Mouse (Mus musculus) hematopoietic stem cell, adult 5-6 weeks (primary cell): ENCODE results near the gene Fggy. TPM values are rescaled to one million over a fixed set of nuclear protein-coding genes. Genes with fewer than 3 reads are reported as not detected.

Experiments
- ATAC-seq, 2 experiments: fragments of 125-278 bp in 1 of 2; replicated peaks in 1 of 2; 2 replicates each; pipeline ENCODE4 v1.8.0; 2016 to 2017; ENCODE audit warnings: inconsistent platforms in 2 of 2, mild to moderate bottlenecking in 2 of 2, moderate number of reproducible peaks in 2 of 2, low read depth in 1 of 2, moderate TSS enrichment in 1 of 2; ENCODE audit not compliant: low FRiP score in 2 of 2, poor library complexity in 2 of 2, severe bottlenecking in 2 of 2, insufficient read depth in 1 of 2, low TSS enrichment in 1 of 2
- total RNA-seq: library from RNA; stranded (forward); fragments of 172-1452, 232-1000 nt; gene quantifications from 2 replicates; pipeline ENCODE4 v1.2.3, GENCODE M21; 2017

Gene Fggy
- total RNA-seq, 1 experiment from 2014 or later, result 21.1 TPM

DNA sequence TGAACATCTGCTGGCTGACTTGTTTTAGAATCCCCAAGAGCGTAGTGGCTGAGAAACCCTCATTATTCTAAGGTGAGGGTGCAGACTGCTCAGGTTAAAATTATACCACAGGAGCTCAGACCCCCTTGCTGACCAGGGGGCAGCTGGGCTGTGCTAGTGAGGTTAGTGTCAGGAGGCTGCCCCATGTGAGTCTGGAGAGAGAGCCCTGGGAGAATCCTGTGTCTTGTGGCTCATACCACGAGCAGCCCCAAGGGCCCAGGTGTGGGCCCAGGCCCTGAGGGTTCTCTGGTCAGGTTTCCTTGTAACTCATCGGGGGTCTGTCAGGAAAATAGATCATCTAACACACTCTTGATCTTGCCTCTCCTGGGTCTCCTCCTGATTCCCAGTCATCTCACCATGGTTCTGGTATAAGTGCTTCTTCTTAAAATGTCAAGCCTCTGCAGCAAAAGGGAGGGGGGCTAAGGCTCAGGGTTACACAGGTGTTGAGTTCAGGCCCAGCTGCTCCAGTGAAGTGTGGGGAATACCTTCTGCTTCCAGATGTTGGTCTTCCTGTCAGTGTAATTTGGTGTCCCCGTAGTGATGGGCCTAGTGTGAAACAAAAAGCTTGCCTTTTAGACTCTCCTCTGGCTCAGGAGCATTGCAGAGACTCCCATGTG, 26.9 kb downstream of the Fggy start:
- no peak for ATAC-seq

DNA sequence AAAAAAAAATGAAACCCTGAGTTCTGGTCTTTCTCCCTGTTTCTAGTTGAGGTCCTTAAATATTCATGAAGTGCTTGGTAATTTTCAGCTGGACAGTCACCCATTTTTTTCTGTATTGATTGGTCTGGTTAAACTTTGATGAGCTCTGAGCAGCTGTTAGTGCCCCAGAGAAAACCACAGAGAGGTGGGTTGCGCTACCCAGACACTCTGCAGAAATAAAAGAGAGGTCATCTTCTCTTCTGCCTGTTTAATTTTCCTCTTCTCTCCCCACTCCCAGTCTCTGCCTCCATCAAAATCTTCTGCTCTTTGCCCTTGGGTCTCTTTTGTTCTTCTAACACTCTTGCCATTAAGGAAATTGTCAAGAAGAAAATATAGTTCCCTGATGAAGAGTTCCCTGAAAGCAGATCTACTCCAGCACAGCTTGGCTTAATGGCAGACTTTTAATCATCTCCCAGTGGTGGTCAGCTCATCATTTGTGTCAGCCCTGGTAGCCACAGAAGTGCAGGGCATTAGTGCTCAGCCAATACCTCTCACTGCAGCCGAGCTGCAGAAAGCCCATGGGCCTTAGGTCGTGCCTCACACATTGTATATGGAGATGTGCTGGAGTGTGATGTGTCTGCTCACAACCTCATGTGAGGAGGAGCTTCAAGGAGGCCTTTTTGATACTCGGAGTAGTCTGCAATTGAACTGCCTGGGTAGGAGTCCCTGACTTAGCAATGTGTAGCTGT, 29.1 kb downstream of the Fggy start:
- no peak for ATAC-seq

DNA sequence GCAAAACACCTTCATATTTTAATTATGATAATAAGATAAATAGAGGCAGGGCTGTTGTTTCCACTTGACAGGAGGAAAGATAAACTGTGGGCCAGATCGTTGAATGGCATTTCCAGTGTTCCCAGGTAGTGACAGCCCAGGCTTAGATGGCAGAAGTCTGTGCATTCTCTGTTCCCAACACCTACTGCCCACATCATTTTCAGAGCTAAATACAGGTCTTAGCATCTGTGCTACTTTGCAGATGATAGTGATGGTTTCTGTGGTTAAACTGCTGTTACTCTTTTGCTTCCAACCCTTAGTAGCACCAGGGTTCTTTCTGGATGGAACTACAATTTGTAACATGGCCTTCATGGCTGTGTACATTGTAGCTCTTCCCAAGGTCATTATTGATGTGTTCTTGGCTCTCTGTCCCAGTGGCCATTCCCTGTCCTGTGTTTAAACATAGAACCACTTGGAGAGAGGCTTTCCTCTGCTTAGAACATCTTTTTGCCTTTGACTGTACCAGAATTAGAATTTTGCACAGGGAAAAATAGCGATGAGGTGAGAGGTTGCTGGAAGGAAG, 31.5 kb downstream of the Fggy start:
- ATAC-seq, result no peak

DNA sequence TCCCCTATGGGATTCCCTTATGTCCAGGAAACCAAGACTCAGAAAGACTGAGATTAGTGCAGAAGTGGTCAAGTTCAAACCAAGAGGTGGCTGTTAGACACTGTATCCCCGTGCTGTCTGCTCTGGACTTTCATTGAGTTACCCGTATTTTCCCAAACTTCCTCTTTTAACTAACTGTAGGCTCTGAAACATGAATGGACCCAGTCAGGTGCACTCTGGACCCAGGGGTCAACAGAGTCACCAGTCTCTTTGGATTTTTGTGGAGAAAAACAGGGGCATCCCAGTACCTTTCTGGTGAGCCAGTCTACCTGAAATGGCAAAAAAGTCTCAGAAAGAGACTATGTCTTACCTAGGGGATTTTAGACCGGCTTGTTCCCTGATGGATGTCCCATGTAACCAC, 33.6 kb downstream of the Fggy start:
- no peak for ATAC-seq

DNA sequence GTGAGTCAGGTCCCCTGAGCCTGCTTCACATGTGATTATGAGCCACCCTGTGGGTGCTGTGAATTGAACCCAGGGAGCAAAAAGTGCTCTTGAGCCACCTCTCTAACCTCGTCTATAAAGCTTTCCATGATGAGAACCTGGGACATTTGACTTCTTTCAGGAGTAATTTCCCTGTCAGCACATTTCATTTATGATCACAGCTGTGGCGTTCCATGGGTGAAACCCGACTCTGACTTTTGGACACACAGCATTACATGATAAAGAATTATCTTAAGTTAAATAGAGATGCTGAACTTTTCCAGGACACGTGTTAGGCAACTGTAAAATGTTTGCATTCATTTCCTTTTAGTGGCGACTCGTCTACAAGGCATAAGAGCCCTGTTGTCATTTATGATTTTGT, 39.9 kb downstream of the Fggy start:
- ATAC-seq, result no peak

DNA sequence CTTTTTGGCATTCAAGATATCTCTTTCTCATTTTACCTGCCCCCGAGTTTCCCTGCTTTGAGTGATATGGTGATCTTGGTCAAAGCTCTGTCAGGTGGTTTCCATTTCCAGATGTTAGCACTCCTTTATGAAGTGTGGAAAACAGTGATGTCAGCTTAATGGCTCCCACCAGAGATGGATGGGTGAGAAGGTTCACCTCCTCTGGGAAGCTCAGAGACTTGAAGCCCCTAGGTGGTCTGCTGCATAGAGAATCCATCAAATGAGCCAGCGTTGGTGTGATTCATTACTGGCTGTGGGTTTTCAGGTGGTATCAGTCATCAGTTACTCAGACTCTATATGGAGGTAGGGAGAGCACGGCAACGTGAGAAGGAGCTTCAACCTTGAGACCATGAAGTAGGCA, 44.5 kb downstream of the Fggy start:
- ATAC-seq, result no peak

DNA sequence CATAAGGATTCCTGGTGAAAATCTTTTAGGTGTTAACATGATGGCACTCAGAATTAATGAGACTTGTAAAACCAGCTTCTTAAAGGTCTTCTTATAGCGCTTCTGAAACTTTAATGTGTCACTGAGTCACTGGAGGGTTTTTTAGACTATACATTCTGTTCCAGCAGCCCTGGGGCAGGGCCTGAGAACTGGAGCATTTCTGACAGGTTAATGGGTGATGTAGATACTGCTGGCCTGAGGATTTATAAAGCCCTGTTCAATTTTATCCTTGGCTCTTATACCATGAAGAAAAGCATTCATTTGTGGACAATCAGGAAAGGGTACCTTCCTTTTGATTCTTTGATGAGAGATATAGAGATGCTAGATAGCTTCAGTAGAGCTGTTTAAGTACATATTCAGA, 45.9 kb downstream of the Fggy start:
- ATAC-seq, result no peak

DNA sequence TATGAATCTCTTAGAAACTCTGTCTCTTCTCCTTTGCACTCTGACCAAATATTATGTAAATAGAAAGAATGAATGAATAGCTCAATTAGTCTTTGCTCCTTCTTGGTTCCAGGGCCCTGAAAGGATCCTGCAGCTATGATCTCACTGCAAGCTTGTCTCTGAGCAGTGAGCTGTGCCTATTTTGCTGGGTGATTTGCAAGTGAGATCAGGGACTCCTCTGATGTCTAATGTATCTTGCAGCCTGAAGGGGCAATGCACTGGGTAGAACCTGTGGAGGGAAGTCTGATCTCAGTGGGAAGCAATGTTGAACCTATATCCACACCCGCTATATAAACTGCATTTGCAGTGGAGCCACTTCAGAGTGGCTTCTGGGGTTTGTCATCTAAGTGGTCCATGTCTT, 53.4 kb downstream of the Fggy start:
- no peak for ATAC-seq

DNA sequence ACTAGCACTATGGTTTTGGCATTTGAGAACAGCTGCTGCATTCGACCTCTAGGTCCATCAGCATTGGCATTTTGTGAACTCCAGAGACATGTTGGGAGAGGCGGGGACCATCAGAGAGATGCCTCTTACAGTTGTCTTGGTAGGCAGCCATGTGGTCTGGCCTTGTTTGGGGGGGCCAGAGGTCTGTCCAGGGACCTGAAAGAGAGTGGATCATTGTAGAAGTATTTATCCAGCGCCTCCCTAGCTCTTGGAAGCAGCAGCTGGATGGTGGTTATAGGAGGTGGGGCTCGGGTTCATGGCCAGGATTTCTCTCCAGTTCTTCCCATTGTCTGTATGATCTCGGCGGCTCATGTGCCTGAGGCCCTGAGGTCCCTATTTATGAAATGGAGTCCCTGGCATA, 54.1 kb downstream of the Fggy start:
- ATAC-seq, result no peak

DNA sequence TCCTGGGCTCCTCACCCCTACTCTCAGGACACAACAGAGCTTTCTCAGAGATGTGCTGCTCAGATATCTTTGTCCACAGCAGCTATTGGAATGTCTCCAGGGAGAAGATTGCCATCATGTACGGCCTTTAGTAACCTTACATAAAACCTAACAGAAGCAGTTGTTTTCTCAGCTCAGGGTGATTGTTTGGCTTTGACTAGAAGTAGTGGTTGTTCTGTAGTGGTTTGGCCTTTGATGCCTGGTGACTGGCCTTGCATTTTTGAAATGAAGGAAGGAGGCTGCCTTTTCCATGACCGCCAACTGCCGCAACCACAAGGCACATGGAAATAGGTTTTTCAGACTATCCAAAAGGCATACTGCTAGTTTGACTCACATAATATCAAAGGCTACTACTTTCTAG, 63.7 kb downstream of the Fggy start:
- no peak for ATAC-seq

DNA sequence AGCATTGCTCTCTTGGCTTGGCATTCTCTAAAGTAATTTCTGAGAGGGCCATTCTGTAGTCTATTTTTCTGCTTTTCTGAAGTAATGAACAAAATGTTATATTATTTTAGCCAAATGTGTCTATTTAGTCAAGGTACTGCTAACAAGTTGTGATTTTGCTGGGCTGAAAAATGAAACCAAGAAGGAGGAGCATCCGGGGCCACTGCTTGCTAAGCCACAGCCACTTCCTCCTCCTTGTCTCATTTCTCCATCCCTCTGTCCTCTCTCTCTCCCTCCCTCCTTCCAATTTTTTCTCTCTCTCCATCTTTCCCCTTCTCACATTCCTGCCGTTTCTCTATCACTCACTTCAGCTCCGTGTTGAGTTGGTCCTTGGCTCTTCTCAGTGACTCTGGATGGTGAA, 67.4 kb downstream of the Fggy start:
- no peak for ATAC-seq

DNA sequence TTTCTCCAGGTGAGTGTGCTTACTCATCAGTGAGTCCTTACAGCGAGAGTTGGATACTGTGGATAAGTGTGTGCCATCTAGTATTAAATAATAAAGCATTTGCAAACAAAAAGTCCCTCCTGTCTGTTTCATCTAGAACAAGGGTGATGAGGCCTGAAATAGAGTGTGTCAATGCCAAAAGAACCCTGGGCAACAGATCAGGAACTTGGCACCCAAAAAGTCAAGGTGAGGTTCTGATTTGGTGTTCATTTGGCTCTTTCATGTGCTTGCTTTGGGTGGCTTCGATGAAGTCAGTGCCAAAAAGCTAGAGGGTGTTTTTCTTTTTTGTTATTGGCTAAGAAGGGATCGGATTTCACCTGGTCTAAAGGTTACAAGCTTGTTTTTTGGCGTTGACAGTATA, 68.3 kb downstream of the Fggy start:
- no peak for ATAC-seq

DNA sequence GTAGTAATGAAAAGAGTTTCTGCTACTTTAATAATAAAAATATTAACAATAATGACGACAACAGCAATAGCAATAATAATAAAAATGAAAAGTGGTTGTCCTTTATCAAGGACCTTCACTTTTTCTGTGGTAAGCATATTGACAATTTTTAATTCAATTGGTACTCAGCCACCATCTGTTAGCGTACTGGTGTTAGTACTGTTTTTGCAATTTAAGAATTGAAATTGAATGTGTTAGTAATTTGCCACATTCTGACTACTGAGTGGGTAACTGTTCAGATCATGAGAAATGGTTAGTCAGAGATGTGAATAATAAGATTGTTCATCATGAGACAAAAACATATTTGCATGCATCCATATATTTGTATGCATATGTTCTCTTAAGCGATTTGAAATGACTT, 68.9 kb downstream of the Fggy start:
- no peak for ATAC-seq

DNA sequence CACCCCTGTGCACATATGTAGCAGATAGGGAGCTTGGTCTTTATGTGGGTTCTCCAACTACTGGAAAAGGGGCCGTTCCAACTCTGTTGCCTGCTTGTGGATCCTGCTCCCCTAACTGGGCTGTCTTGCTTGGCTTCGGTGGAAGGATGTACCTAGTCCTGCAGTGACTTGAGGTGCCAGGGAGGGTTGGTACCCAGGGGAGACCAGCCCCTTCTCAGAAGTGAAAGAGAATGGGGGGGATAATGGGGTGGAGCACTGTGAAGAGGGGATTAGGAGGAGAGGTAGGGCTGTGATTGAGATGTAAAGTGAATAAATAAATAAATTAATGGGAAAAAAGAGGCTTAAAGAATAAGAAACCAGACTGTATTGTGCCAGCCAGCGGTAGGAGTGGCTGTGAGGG, 77.6 kb downstream of the Fggy start:
- ATAC-seq, result no peak

DNA sequence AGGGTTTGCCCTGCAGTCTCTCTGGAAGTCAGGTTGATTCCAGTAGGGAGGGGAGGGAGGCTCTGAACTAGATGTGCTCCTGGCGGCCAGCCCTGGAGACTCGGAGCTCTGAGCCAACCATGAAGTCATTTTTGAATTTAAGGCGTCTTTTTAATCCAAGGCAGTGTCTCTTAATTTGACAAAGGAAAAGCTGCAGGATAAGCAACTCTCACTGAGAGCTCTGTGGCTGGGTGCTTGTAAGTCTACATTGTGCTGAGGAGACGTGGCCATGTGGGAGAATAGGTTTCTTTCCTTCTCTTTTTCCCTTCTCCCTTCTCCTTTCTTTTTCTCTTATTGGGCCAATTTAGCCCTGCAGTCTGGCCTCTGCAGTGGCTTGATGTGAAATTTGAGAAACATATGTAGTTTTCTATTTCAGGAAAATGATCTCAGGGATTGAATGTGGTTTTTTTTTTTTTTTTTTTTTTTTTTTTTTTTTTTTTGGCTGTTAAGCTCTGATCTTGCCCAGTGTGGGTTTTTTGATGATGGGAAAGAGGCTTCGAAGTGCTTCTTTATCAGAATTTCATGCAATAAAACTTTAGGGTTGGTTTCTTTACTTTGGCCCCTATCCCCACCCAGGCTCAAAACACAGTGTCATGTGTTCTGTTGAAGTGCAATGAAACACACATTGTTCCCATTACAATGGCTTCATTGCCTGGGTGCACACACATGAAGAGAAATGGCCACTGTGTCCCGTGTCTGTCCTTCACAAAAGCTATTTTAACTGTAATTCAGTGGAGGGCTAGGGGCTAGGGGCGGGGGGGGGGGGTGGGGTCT, 79.8 kb downstream of the Fggy start:
- ATAC-seq, result no peak

DNA sequence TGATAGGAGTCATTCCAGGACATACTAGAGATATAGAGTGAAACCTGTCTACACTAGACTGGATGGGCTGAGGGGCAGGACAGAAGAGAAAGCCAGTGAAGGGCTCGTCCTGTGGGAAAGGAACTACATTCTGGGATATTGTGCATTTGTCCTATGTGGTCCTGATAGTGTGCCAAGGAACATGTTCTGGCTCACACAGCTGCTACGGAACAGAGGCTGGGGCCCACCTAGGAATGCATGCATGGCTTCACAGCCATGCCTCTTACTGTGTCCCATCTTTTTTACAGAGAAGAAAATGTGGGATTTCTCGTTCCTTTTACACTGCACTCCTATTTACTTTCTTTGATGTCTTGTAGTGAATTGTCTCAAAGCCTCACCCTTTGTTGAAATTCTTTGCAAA, 80.8 kb downstream of the Fggy start:
- no peak for ATAC-seq

DNA sequence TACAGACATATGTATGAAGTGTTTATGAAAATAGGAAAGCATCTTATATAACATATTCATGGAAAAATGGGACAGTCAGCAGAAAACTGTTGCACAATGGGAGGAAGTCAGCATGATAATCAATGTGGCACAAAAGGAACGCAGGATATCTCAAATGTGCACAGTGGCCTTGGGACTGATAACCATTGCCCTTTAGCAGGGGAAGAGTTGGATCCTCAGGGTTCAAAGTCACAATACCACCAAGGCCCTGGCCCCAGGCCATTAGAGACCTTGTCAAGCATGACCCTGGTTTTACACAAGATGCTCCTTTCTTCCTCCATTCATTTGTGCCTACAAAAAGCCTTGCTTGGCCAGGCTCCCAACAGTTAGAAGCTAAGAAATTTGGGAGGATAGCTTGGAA, 83.5 kb downstream of the Fggy start:
- ATAC-seq, result no peak

DNA sequence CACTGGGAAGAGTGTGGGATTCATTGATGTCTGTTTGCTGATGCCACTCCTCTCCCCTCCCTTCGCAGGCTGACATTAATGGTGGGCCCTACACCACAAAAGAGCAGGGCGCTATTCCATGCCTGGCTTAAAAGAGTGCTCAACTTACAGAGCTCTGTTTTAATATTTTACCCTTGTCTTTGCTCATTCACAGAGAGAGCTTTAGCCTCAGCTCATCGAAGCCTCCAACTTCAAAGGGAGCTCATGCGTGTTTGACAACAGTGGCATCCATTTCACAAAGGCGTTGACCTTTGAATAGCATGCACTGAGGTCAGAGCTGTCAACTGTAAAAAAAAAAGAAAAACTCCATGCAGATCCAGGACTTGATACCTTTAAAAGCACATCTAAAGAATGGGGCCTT, 86.7 kb downstream of the Fggy start:
- no peak for ATAC-seq
